Mouse (Mus musculus): ENCODE data around the gene Adgrf5.
"Not testable (repeated sequence)": the region's sequence is repeated elsewhere in the genome, so short reads cannot be mapped to it uniquely, and the experiment has no call there.

The Adgrf5 gene

DNA sequence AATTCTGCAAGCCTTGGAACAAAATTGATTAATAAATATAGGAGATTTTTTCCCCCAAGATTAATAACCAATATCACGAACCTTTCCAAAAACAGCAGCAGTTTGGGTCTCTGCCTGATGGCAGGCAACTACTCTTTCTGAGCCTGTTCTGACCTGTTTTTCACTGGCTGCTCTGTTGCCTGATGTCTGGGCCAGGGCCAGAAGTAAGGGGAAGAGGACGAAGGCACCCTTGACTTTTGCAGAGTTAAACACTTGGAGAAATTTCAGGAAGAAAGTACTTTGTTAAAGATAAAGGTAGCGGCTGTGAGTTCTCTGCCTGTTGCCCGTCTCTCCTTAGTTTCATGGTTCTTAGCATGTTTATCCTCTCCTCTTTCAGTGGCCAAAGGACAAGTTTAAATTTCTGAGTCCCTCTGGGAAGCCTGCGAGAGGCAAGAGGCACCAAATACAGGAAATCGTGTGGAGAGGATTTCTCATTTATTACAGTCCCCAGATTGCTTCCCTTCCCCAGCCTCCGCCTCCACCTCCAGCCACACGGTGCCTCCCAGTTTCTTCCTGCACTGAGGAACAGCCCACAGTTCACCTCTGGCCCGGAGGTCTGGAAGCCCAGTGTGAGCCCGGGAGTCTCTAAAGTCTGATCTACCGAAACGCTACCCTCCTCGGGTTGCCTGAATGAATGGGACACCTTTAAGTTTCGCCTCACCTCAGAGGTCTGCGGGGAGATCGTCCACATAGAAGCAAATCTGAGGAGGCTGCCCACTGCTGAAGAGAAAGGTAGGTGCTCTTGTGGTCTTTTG lies at the start of gene Adgrf5:
TSS of gene Adgrf5 (plus strand) at position 626 of the 794 bp plus-strand sequence.
- DNase-seq (ENCODE audit: low spot score in 2 of 2) = no peak

DNA sequence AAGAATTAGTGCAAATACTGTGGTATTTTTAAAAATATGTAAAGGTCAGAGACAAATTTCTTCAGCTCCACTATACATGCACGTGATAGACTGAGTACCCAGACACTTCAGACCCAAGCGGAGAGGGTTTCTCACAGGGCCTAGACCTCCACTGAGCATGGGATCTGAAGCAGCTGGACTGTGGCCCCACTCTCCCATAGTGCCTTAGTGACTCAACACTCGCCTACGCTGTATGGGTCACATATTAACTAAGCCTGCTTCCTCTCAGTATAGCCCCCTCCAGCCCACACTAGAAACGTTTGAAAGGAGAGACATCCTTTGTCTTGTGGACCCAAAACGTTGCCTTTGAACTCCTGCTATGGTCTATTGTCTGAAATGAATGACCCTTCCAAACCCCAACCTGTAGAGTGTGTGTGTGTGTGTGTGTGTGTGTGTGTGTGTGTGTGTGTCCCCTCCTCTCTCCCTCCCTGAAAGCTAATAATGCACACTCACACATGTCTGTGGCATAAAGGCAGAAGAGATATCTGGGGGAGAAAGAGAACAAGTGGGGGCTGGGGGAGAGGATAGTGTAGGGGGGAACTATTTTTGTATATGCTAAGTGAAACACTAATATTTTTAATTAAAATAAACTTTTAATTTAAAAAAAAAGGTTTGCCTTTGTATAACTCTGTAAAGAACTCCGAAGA lies 34.1 kb upstream of the Adgrf5 start:
- no peak for DNase-seq (ENCODE audit: low spot score in 2 of 2)

DNA sequence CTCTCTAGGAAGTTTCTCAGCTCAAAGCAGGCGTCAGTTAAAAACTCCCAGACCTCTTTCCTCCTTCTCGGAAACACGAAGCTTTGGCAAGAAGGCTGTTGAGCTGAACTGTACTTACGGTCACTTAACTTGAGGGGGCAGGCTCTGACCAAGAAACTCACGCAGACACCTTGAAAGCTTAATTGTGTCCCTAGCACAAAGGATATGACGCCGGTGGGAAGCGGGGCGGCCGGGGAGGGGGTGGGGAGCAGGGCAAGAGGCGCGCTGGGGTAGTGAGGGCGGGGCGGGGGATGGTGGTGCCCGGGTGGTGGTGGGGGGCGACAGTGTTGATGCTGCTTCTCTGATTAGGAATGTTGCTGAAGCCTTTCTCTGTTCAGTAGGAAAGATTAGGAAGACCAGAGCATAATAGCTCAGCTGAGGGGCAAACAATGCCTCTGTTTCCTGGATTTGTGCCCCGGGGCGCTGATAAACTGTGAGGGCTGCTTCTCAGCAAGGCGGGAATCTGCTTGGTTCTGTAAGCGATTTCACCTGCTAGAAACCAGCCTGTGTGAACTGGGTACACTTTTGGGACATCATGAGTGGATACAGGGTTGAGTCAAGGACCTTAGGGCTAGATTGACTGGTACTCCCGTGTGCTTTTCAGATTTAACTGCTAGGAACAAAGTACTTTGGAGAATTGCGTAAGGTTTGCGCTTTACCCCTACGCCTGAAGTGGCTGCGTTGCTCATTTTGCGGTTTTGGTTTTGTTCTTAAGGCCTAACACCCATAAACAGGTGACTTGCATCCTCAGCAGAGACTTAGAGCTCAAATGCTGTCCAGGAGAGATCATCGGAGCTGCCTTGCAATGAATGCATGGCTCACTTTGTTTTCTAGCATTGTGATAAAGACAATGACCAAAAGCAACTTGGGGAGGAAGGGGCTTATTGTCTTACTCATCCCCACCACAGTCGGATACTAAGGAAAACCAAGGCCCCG lies 33.2 kb upstream of the Adgrf5 start:
- peak; percentile 20 to 59 for DNase-seq (ENCODE audit: low spot score in 2 of 2)

DNA sequence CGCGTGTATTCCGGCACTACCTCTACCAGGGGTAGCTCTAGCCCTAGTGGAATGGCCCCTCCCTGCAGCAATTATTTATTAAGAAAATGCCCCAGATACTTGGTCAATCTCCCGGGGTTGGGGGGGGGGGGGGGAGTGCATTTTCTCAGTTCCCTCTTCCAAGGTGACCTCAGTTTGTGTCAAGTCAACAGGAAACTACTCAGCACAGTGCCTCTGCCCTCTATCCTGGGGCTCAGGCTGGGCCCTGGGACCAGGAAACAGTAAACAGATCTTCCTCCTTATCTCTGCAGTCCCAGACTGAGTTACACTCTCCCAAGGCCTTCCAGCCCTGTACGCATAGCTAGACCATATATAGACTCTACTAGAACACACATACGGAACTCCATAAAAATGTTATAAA lies 32.4 kb upstream of the Adgrf5 start:
- DNase-seq (ENCODE audit: low spot score in 2 of 2) = peak; percentile 18 to 42

DNA sequence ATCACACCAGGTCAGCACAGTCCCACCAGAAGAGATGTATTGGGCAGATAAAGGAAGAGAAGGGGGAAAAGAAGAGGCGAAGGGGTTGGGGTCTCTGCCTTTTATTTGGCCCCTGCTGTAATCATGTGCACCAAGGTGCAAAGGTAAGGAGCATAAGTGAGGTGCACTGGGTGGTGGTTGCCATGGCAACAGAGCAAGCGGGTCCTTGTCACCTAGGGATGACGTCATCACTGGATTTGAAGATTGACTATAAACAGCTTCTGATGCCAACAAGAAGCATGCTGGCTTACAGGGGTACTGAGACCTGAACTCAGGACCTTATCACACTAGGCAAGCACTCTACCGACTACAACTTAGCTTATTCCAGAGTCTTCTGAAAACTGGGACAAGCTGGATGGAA lies 31.0 kb upstream of the Adgrf5 start:
- DNase-seq (ENCODE audit: low spot score in 2 of 2) = peak in 1 of 2 experiments; percentile 37

DNA sequence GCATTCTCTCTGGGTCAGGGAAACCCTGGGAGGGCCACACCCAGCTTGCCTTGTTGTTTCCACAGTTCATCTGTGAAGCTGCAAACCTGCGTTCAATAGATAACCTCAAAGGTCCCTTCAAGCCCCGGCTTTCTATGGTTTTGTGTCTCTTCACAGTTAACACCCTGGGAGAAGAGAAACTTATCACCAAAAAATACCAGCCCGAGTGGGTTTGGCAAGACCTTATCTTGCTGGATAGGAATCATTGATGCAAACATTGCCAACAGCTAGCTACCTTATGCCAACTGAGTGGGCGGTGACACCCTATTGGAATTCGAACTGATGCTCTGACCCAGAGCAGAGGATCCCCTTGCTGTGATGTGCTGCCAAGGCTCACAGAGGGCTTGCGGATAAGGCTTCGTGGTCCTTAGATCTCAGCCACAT lies 30.5 kb upstream of the Adgrf5 start:
- peak in 1 of 2 experiments; percentile 60 for DNase-seq (ENCODE audit: low spot score in 2 of 2)

DNA sequence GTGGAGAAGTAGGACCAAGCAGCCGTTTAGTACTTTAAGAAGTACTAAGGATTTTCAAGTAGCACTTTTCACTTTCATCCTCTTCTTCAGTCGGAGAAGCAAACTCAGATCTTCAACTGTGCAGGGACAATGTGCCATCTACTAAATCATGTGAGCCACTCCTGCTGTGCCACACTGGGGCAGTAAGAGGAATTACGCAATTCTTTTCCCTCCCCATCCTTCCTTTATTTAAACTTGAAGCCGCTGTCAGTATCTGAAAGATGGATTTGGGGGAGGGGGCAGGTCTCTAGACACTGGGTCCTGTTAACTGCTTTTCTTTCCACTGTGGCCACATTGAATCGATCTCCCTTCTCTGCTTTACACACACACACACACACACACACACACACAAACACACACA lies 27.6 kb upstream of the Adgrf5 start:
- no peak for DNase-seq (ENCODE audit: low spot score in 2 of 2)

DNA sequence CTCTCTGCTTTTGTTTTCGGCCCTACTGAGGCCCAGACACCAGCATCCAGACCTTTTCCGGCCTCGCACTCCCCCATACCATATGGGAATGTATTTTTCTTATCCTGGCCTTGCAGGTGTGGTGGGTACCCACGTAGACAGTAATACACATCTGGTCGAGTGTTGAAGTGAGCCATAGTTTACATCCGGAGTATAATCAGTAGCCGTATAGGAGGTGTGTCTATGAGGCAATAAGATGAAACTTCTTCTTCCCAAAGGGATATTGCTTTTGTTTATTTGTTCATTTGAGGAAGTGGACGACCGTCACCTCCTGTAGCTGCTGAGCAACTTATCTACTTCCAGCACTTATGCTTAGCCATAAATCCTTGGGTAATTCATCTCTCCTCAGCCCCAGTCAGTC lies 26.2 kb upstream of the Adgrf5 start:
- DNase-seq (ENCODE audit: low spot score in 2 of 2) = no peak

DNA sequence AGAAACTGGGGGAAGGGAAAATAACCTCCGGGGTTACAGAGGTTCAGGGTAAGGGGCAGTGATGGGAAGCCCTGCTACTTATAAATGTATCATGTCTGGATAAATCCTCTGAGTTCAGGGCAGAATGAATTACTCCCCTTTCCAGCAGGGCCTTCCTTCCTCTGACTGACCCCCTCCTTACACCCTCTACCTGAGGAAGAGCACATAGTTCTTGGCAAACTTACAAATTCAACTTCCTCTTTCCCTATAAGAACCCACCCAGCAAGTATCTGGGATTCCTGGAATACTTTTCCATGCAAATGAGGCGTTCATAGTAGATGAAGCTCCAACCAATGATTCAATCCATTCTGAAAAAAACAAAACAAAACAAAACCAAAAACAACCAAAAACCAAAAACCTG lies 22.6 kb upstream of the Adgrf5 start:
- no peak for DNase-seq (ENCODE audit: low spot score in 2 of 2)

DNA sequence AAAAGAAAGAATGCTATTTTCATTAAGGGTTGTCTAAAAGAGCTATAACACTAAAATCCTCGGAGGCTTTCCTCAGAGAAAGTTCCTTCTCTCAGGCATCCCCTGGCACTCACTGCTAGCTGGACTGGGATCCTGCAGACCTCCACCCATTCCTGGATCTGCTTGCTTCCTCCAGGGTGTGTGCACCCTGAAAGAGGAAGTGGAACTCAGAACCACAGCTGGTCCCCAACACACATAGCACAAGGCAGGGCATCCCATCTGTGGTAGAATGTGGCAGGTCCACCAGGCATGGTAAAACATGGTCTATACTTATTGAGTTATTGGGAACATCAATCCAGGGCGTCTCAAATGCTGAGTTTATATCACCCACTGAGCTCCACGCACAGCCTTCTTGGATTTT lies 22.0 kb upstream of the Adgrf5 start:
- no peak for DNase-seq (ENCODE audit: low spot score in 2 of 2)

DNA sequence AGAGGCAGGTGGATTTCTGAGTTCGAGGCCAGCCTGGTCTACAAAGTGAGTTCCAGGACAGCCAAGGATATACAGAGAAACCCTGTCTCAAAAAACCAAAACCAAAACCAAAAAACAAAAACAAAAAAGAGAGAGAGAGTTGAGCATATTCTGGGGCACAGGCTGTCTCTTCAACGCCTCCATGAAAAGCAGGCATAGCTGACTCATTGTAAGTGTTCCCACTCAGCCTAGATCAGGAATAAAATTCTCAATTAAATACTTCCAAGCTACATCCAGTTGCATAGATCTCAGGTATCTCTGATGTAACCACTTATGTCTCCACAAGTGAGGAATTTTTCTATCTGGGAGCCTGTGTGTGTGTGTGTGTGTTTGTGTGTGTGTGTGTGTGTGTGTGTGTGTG lies 13.8 kb upstream of the Adgrf5 start:
- not testable (repeated sequence) for DNase-seq (ENCODE audit: low spot score in 2 of 2)

DNA sequence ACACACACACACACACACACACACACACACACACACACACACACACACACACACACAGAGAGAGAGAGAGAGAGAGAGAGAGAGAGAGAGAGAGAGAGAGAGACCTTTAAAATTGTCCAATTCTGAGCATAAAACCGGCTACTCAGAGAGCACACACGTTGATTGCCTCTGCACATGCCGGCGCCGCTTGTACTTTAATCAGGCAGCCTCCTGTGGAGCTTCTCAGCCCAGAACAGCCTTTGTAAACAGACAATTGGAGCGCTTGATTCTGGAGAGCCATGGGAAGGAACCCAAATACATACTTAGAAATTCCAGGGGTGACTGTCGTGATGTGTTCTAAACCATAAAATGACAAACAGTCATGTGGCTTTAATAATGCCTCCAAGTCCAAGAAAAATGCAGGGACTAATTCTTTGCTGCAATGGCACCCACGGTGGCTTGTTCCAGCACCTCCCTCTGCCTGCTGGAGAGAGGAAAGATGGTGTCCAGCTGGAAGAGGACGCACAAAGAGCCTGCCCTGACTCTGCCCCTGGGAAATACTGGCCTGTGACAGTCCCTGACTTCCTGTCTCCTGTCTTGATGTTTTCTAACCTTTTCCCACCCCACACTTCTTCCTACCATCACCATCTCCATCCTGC lies 2.2 kb upstream of the Adgrf5 start:
- no peak for DNase-seq (ENCODE audit: low spot score in 2 of 2)

DNA sequence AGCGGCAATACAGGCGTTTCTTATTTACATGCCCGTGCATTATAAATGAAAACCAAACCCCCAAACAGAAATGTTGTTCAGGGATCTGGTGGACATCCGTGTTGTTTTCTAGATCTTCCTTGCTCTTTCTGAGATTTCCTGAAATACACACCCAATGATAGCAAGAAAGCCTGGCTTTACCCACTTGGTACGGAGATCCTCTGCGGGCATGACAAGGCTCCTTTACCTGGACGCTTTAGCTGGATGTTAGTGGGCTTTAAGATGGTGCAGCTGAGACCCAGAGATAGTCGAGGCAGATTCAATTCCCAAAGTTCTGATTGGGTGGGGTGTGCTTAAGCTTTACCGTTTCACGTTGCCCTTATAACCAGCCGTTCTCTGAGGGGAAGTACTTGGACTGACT lies 770 bp downstream of the Adgrf5 start:
- DNase-seq (ENCODE audit: low spot score in 2 of 2) = no peak

DNA sequence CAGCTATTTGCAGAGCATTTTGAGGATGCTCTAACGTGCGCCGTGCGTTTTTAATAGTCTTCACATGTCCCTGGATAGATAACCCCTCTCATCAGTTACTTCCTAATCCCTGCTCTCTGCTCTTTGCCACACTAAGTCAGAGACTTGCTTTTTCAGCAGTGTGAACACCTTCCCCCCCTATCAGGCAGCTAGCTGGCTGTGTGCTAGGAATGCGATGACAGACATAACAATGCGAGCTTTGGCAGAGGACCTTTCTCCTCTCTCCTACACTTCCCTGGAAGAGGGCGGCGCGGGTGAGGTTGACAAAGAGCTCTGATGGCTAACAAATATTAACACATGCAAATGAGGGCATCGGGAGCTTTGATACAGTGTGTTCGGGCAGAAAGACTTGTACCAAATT lies 2.1 kb downstream of the Adgrf5 start:
- no peak for DNase-seq (ENCODE audit: low spot score in 2 of 2)

DNA sequence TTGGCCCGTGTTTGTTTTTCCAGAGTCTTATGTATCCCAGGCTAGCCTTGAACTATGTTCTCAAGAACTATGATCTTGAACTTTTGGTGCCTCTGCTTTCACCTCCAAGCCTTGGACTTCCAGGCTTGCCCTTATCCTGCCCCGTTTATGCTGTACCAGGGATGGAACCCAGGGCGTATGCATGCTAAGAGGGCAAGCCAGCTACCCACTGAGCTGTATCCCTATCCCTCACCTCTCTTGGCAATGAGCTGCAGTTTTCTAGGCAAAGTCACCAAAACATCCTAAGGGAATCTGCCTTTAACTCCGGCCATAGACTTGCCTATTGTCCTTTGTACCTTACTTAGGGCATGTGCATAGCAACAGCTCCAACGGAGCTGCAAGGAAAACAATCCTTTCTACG lies 2.6 kb downstream of the Adgrf5 start:
- DNase-seq (ENCODE audit: low spot score in 2 of 2) = no peak

DNA sequence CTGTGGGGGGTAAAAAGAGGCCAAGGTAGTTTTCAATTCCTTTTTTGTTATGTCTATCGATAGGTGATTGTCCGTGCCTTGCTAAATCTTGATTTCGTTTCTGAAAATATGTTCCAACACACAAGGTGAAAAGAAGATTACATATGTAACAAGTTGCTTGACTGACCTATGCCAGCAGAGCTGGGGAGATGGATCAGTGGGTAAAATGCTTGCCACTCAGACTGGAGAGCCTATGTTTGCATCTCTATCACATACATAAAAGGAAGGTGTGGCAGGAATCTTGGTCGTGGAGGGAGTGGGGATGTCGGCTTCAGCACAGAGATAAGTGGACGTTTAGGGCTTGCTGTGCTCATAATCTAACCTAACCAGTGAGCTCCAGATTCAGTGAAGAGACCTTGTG lies 3.7 kb downstream of the Adgrf5 start:
- no peak for DNase-seq (ENCODE audit: low spot score in 2 of 2)

DNA sequence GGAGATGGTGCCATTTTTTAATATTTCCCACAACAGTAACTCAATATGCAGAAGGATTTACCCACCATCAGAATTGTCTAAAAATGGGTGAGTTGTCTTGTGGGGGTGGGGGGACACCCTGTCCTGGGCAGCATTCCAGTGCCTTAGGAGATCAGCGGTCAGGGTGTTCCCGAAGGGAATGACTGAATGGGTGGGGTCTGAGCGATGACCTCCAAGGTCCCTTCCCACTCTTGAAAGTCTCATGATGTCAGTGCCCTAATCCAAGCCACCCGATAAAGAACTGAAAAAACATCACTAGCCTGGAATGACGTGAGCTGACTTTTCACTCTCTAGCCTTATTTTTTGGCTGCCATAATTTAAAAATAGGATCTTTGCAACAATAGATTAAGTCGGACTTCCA lies 5.0 kb downstream of the Adgrf5 start:
- no peak for DNase-seq (ENCODE audit: low spot score in 2 of 2)

DNA sequence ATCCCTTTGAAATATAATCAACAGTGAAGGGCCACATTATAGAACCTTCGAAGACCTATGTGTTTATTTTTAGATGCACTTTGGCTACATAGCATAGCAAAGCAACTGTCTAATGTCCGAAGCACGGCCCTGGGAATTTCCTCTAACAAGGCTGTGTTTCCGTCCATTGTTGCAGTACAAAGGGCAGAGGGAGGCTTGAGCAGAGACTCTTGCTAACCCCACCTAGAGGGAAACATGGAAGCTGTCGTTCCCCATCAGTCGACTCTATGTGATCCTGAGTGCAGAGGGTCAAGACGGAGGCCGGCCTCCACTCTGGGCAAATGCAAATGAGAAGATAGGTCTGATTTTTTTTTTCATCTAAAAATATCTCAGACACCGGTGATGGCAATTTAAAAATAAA lies 6.2 kb downstream of the Adgrf5 start:
- DNase-seq (ENCODE audit: low spot score in 2 of 2) = no peak

DNA sequence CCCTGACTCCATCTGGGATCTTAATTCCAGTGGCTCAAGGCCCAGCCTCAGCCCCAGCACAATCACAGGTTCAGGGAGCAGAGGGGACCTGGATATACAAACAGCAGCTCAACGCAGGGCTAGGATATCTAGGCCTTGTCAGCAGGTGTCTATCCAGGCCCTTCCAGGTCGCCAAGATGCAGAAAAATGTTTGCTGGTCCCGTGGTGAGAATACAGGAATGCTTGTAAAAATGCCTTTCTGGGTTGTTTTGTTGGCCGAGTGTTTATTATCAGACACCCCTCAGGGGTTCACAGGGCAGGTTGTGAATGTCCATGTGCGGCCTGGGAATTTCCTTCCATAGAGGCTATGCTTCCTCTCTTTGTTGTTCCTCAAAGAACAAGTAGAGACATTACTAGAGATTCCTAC lies 7.9 kb downstream of the Adgrf5 start:
- DNase-seq (ENCODE audit: low spot score in 2 of 2) = no peak

DNA sequence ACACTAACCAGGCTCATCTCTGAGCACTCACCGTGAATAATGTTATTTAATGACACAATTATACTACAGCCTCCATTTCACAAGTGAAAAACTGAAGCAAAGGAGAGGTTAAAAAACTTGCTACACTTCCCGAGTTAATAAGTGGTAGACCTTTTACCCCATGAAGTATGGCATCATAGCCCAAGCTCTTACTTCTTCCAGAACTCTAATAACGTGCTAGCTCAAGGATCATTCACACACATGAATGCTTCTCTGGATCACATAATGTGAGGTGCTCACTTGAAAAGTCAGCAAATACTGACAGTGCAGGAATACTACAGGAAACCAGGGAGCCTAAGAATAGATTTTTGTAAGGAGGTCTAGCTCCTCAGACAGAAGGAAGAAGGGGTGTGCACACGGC lies 12.4 kb downstream of the Adgrf5 start:
- no peak for DNase-seq (ENCODE audit: low spot score in 2 of 2)

DNA sequence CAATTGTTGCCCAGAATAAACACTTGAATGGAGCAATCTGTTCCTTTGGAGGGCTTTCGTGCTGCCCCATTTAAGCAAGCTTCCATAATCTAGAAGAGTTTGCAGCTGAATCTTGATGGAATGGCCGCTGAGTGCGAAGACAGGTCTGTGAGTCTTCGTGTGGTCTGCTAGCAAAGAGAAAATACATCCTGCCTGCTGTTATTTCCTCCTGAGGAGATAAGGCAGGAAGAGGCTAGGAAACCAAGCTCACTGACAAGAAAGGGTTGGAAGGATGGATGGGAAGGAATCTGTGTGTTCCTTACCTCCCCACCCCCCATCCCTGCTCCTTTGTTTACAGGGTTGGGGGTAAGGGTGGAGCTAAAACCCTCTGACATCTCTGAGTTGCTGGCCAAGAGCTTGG lies 13.8 kb downstream of the Adgrf5 start:
- DNase-seq (ENCODE audit: low spot score in 2 of 2) = no peak

DNA sequence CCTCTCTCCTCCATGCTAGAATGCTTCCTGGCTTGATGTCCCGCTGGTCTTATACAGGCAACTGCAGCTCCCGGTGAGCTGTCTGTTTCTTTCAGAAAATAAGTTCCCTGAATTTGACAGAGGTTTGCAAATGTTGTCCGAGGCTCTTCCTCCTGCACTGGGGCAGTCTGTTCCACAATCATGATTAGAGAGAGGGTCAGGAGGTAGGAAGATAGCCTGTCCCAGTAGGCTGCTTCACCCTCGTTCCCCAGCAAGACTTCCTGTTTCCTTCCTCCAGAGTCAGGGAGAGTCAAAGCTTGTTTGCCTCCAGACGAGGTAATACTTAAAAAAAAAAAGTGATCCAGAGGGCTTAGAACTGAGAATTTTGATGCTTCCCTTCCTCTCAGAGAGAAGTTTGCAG lies 16.3 kb downstream of the Adgrf5 start:
- DNase-seq (ENCODE audit: low spot score in 2 of 2) = no peak
